Mouse (Mus musculus): ENCODE data around the gene Prss46.

GRCm38 (mm10) chr9:110875288-110875695, 31.0 kb downstream of the Prss46 start:
- no peak for TF ChIP-seq POLR2A (IDR thresholded peaks at IDR 0.05; ENCODE audit: borderline replicate concordance, insufficient read depth, low read length)
- no peak for TF ChIP-seq CTCF (IDR thresholded peaks at IDR 0.05; ENCODE audit: borderline replicate concordance, insufficient read depth, low read depth, low read length)
